Mouse (Mus musculus) E14TG2a.4 (cell line): Measurements from ENCODE around the gene Hdhd3.

Experiments
- H3K27me3 ChIP-seq: 2 replicates; pipeline ENCODE4 v1.6.1; 2014; ENCODE audit warnings: low read length, control low read depth; ENCODE audit not compliant: insufficient read depth
- H3K36me3 ChIP-seq: 2 replicates; pipeline ENCODE4 v1.6.1; 2014; ENCODE audit warnings: low read length, control low read depth; ENCODE audit not compliant: insufficient read depth
- H3K4me1 ChIP-seq: replicated peaks from 2 replicates; pipeline ENCODE4 v1.6.1; 2014; ENCODE audit warnings: low read depth, low read length, control low read depth
- H3K4me3 ChIP-seq: replicated peaks from 2 replicates; pipeline ENCODE4 v1.5.1; 2014; ENCODE audit warnings: mild to moderate bottlenecking, low read length
- H3K9me3 ChIP-seq: 2 replicates; pipeline ENCODE4 v1.6.1; 2014; ENCODE audit warnings: low read length, control low read depth
- CTCF ChIP-seq: conservative IDR thresholded peaks from 2 replicates; pipeline ENCODE4 v1.5.1; 2014; ENCODE audit warnings: low read length
- NANOG ChIP-seq: IDR thresholded peaks from 2 replicates; pipeline ENCODE4 v1.6.1; 2014; ENCODE audit warnings: borderline replicate concordance, low read length, mixed read lengths
- POU5F1 ChIP-seq: IDR thresholded peaks from 2 replicates; pipeline ENCODE4 v1.6.1; 2014; ENCODE audit warnings: low read length, borderline replicate concordance

Gene Hdhd3

GRCm38 (mm10) chr4:62503374-62503970 lies at the start of gene Hdhd3:
Hdhd3 (minus strand) TSS chr4:62503467.
- Histone ChIP-seq H3K9me3 (no peaks in the 10 kb centered on the region), H3K4me3 (peak within 1 kb of the TSS; percentile 89), H3K4me1 (peaks cover 27% of the 10 kb centered on the region), H3K36me3 (peaks cover 10% of the 10 kb centered on the region), H3K27me3 (peaks cover 16% of the 10 kb centered on the region)
- TF ChIP-seq NANOG (no peak), CTCF (no peak), POU5F1 (no peak)

- H3K27me3 ChIP-seq, result no peaks in the 10 kb centered on the region
- H3K36me3 ChIP-seq, result no peaks in the 10 kb centered on the region
- no peaks in the 10 kb centered on the region for H3K9me3 ChIP-seq
- TF ChIP-seq NANOG, result no peak
- no peaks in the 10 kb centered on the region for H3K4me1 ChIP-seq
- H3K4me3 ChIP-seq, result no peak overlapping the region
Measured at GRCm38 (mm10) chr4:62551966-62552365, 48.7 kb upstream of the Hdhd3 start.

- Histone ChIP-seq H3K4me1 (peaks cover 3% of the 10 kb centered on the region; the same call in 1 of the 2 replicates), H3K27me3 (0 out of 2 replicates have a peak, but pooled peaks cover 7% of the 10 kb centered on the region), H3K9me3 (peaks cover 12% of the 10 kb centered on the region), H3K4me3 (no peak overlapping the region), H3K36me3 (no peaks in the 10 kb centered on the region)
- TF ChIP-seq POU5F1 (no peak), NANOG (no peak), CTCF (no peak)
Measured at GRCm38 (mm10) chr4:62544801-62545200, 41.5 kb upstream of the Hdhd3 start.

- Histone ChIP-seq H3K36me3 (no peaks in the 10 kb centered on the region), H3K4me1 (peaks cover 3% of the 10 kb centered on the region; the same call in 1 of the 2 replicates), H3K4me3 (no peak overlapping the region), H3K9me3 (peaks cover 12% of the 10 kb centered on the region), H3K27me3 (0 out of 2 replicates have a peak, but pooled peaks cover 7% of the 10 kb centered on the region)
- TF ChIP-seq POU5F1 (no peak), CTCF (no peak), NANOG (no peak)
Measured at GRCm38 (mm10) chr4:62543782-62544181, 40.5 kb upstream of the Hdhd3 start.

- Histone ChIP-seq H3K36me3 (no peaks in the 10 kb centered on the region), H3K9me3 (peaks cover 12% of the 10 kb centered on the region), H3K4me3 (no peak overlapping the region), H3K4me1 (peaks cover 3% of the 10 kb centered on the region; the same call in 1 of the 2 replicates), H3K27me3 (0 out of 2 replicates have a peak, but pooled peaks cover 7% of the 10 kb centered on the region)
- no peak for TF ChIP-seq POU5F1
- no peak for TF ChIP-seq CTCF
- no peak for TF ChIP-seq NANOG
Measured at GRCm38 (mm10) chr4:62541802-62542201, 38.5 kb upstream of the Hdhd3 start.

GRCm38 (mm10) chr4:62533729-62534128 lies 30.5 kb upstream of the Hdhd3 start:
- TF ChIP-seq POU5F1 (no peak), NANOG (no peak), CTCF (no peak)

GRCm38 (mm10) chr4:62527655-62528054 lies 24.4 kb upstream of the Hdhd3 start:
- TF ChIP-seq CTCF, result no peak
- TF ChIP-seq POU5F1, result no peak
- TF ChIP-seq NANOG, result no peak
- H3K4me1 ChIP-seq, result peaks cover 31% of the 10 kb centered on the region
- H3K9me3 ChIP-seq, result no peaks in the 10 kb centered on the region

More at GRCm38 (mm10) chr4:62533729-62534128, 30.5 kb upstream of the Hdhd3 start:
- Histone ChIP-seq H3K36me3 (no peaks in the 10 kb centered on the region), H3K27me3 (no peaks in the 10 kb centered on the region), H3K4me1 (peaks cover 19% of the 10 kb centered on the region), H3K4me3 (no peak overlapping the region), H3K9me3 (no peaks in the 10 kb centered on the region)

GRCm38 (mm10) chr4:62526256-62526655 lies 23.0 kb upstream of the Hdhd3 start:
- TF ChIP-seq CTCF, result no peak
- TF ChIP-seq NANOG, result no peak
- TF ChIP-seq POU5F1, result no peak
- peaks cover 29% of the 10 kb centered on the region for H3K36me3 ChIP-seq
- no peak overlapping the region for H3K4me3 ChIP-seq
- peaks cover 26% of the 10 kb centered on the region for H3K4me1 ChIP-seq
- H3K27me3 ChIP-seq, result peaks cover 7% of the 10 kb centered on the region
- H3K9me3 ChIP-seq, result no peaks in the 10 kb centered on the region

More at GRCm38 (mm10) chr4:62527655-62528054, 24.4 kb upstream of the Hdhd3 start:
- no peak overlapping the region for H3K4me3 ChIP-seq
- peaks cover 17% of the 10 kb centered on the region for H3K36me3 ChIP-seq
- peaks cover 7% of the 10 kb centered on the region for H3K27me3 ChIP-seq

- Histone ChIP-seq H3K36me3 (peaks cover 29% of the 10 kb centered on the region), H3K4me1 (peaks cover 24% of the 10 kb centered on the region), H3K27me3 (peaks cover 7% of the 10 kb centered on the region), H3K9me3 (no peaks in the 10 kb centered on the region), H3K4me3 (peak overlapping the region; percentile 95; the same call in 1 of the 2 replicates)
- no peak for TF ChIP-seq NANOG
- TF ChIP-seq POU5F1, result no peak
- TF ChIP-seq CTCF, result no peak
Measured at GRCm38 (mm10) chr4:62525489-62525811, 22.2 kb upstream of the Hdhd3 start.
